Mouse (Mus musculus): ENCODE results near the gene Jsrp1.
"Not testable (repeated sequence)": the region's sequence is repeated elsewhere in the genome, so short reads cannot be mapped to it uniquely, and the experiment has no call there.

Gene Jsrp1

GRCm38 (mm10) chr10:80831136-80831535 lies 17.8 kb upstream of the Jsrp1 start:
- DNase-seq, result no peak

DNA sequence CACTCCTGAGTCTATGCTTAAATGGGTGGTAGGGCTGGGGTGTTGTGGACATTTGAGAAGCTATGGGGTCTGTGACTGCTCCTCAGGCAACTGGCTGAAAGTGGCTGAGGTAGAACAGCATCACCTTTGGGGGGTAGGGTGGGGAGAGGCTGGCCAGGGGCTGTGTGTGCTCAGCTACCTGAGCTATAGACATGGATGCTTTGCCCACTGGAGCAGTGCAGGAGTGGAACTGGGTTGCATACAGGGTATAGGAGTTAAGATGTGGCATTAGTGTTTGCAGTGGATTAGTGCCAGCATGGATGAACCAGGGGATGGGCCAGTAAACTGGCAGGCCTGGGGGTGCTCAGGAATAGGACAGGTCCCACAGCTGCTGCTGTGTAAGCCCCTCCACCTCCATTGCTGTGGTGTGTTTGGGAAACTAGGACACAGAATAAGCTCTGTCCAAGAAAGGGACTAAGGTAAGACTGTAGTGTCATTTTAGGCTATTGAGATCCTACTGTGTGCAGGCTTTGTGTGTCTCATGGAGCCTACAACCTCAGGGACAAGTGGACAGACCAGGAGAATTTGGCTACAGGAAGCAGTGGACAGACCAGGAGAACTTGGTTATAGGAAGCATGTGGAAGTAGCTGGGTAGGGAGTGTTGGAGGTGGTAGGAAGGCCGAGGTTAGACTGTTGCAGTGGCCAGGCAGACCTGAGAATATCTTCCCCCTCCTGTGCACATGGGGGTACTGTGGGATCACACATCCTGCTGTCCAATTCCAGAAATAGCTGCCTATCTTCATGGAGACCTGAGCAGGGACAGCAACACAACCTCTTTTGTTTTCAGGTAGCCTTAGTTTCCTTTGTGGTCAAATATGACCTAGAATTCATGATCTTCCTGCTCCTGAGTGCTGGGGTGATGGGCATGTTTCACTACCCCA lies 16.3 kb upstream of the Jsrp1 start:
- no peak for DNase-seq

DNA sequence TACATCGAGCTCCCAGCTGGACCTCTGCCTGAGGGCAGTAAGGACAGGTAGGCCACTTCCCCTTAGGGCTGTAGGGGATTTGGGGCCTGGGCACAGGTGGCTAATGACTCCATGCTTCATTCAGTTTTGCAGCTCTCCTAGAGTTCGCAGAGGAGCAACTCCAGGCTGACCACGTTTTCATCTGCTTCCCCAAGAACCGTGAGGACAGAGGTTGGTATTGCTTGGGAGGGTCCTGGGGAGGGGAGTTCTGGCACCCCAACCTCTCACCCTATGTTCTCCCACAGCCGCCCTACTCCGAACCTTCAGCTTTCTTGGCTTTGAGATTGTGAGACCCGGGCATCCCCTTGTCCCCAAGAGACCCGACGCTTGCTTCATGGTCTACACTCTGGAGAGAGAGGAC lies 15.3 kb upstream of the Jsrp1 start:
- not testable (repeated sequence) for DNase-seq

DNA sequence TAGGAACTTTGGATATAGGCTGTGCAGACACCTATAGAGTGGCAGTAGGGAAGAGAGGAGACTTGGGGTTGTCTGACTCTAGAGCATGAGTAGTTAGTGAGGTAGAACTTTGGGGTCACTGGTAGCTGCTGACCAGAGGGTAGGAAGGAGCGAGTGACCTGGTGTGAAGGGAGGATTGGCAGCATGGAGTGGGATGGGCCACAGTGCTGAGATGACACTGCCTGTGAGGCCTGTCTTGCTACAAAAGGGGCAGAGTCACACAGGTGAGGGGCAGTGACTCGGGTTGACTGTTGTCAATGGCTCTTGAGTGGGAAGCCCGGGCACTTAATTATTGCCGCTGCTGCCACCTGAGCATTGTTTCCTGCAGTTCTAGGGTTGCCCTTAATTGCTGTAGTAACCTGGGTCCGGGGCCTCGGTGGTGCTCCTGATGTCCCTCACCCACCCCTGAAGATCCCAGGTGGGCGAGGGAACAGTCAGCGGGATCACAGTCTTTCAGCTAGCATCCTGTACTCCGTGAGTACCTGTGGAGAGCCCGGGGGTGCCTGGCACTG lies 14.6 kb upstream of the Jsrp1 start:
- no peak for DNase-seq

- DNase-seq, result no peak
These were observed 14.0 kb upstream of the Jsrp1 start for GRCm38 (mm10) chr10:80827063-80827869.

DNA sequence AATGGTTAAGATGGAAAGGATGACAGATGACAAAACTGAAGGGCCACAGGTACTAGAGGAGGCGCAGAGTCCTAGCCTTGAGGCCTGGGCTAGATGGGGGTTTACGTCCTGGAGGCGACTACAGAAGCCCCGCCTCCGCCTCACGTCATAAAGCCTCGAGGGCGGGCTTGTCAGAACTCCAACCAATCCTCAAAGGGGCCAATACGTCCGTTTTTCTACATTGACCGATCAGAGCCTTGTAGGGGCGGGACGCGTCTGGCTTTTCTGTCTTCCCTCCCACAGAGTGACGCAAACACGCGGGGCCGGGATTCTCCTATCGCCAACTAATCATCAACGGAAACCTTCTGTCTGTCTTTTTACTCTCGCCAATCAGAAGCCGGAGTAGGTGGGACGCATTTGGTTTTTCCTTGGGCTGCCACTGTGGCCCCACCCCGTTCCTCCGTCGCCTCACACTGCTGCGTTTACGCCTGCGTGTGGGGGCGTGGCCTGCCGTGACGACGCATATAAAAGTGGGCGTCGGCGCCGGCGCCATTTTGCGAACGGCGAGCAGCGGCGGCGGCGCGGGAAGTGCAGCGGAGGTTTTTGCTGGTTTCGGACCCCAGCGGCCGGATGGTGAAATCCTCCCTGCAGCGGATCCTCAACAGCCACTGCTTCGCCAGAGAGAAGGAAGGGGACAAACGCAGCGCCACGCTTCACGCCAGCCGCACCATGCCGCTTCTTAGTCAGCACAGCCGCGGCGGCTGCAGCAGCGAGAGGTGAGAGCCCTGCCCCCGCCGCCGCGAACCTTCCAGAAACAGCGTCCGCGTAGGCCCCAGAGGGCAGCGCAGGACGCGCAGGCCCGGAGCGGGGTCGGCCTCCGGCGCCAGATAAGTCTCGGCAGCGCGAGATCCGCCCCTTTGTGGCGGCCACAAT lies 13.1 kb upstream of the Jsrp1 start, which contains the start of gene Oaz1:
TSS of gene Oaz1 (plus strand) at position 506 of the 912 bp plus-strand sequence.
- DNase-seq, result peak; percentile 100

DNA sequence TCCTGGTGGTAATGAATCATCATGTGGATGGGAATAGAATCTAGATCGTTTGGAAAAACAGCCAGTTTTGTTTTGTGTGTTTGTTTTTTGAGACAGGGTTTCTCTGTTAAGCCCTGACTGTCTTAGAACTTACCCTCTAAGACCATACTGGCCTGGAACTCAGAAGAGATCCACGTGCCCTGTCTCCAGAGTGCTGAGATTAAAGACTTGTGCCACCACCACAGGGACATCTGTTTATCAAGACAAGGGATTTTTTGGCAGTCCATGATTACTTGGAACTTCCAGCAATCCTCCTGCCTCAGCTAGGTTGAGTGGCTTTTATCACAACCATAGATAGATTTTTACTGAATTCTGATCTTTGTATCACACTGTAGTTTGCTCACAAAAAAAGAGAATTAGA lies 11.5 kb upstream of the Jsrp1 start:
- no peak for DNase-seq

- no peak for DNase-seq
These were observed 10.7 kb upstream of the Jsrp1 start for GRCm38 (mm10) chr10:80823847-80824643.

DNA sequence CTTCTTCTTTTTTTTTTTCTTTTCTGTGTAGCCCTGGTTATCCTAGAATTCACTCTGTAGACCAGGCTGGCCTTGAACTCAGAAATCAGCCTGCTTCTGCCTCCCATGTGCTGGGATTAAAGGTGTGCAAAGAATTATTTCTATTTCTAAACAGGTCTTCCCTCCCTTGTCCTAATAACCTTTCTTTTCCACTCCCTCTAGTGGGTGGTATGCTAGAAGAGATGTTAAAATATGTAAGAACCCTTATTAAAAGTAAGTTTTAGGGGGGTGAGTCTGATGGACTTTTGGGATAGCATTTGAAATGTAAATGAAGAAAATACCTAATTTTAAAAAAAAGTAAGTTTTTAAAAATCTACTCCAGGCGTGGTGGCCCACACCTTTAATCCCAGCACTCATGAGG lies 10.0 kb upstream of the Jsrp1 start:
- DNase-seq, result no peak

- DNase-seq, result no peak
These were observed 9.2 kb upstream of the Jsrp1 start for GRCm38 (mm10) chr10:80822528-80822927.

DNA sequence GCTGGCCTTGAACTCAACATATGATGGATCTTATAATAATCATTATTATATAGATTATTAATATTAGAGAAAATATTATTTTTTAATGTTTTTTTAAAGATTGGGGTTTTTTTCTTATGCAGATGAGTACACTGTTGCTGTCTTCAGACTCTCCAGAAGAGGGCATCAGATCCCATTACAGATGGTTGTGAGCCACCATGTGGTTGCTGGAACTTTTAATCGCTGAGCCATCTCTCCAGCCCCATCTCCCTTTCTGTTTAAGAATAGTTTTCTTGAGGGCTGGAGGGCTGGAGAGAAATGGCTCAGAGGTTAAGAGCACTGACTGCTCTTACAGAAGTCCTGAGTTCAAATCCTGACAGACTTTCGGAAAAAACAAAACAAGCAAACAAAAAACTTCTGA lies 8.7 kb upstream of the Jsrp1 start:
- no peak for DNase-seq

DNA sequence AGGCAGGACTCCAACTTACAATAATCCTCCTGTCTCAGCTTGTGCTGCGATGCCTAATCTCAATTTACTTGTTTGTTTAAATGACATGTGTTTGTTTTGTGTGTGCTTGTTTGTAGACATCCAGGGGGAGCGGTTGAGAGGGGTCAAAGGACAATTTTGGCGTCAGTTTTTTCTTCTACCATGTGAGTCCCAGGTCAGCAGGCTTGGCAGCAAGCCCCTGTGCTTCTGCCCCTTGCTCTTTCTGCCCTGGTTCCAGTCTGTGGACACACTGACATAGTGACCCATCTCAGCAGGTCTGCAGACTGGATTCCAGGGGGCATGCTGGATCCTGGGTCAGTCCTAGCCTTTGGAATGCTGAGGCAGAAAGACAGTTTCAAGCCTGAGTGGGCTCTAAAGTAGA lies 6.1 kb upstream of the Jsrp1 start:
- no peak for DNase-seq

DNA sequence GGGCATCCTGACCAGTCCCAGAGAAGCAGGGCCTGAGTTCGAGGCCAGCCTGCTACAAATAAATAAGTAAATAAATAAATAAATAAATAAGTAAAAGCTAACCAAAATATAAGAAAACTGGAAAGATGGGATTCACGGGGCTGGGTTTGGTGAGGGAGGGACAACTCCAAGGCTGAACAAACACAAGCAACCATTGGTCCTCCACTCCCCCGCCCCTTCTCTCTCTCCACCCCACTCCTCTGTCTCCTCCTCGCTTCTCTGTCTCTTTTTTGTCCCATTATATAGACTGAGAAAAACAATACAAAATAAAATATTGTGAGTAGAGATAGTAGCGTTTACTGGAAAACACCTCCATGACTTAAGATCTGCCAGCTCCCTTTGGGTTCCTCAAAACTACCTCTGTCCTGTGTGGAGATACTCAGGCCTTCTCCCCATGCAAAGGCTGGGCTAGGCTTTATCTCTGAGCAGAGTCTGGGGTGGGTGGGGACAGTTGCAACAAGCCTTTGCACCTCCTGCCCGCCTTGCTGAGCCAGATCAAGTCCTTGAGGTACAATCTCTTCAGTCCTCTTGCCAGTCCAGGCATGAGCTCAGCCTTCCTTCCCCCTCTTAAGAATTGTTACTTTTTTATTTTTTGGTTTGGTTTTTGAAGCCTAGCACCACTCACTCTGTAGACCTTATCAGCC lies 5.4 kb upstream of the Jsrp1 start:
- DNase-seq, result no peak

DNA sequence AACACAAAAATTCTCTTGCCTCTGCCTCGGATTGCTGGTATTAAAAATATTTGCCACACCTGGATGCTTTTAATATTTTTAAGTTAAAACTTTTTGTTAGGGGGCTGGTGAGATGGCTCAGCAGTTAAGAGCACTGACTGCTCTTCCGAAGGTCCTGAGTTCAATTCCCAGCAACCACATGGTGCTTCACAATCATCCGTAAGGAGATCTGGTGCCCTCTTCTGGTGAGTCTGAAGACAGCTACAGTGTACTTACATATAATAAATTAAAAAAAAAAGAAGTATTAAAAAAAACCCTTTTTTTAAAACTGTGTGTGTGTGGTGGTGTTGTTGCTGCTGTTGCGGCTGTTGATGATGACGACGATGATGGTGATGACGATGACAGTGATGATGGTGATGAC lies 4.7 kb upstream of the Jsrp1 start:
- DNase-seq, result not testable (repeated sequence)

DNA sequence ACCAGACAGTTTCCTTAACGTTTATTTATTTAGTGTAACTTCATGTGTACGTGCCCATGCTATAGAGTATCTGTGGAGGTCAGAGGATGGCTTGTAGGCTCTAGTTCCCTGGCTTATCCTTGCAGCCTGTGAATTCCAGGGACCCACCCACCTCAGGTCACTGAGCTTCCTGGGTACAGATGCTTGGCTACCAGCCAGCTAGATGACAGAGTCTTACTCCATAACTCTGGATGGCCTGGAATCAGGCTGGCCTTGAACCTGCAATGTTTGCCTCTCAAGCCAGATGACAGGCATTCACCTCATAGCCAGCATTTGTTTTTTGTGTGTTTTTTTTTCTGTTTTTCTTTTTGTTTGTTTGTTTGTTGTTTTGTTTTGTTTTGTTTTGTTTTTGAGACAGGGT lies 3.9 kb upstream of the Jsrp1 start:
- DNase-seq, result no peak

DNA sequence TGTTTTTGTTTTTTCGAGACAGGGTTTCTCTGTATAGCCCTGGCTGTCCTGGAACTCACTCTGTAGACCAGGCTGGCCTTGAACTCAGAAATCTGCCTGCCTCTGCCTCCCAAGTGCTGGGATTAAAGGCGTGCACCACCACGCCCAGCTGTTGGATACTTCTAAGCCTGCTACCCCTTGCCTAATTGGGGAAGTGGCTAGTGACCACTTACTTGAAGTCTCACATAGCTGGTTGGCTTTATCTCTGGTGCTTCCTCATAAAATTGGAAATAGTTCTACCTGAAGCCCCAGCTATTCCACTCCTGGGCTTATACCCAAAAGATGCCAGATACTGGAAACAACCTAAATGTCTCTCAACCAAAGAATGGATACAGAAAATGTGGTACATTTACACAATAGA lies 3.0 kb upstream of the Jsrp1 start:
- not testable (repeated sequence) for DNase-seq

DNA sequence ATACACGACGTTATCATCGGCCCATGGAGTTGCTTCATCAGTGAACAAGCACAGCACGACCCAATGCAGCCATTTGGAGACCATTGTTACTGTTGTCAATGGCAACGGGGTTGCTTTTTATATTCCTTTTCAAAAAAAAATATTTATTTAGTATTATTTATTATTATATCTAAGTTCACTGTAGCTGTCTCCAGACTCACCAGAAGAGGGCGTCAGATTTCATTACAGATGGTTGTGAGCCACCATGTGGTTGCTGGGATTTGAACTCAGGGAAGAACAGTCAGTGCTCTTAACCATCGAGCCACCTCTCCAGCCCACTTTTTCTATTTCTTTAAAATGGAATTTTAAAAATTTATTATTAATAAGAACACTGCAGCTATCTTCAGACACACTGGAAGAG lies 1.5 kb upstream of the Jsrp1 start:
- no peak for DNase-seq

- DNase-seq, result no peak
These were observed 782 bp downstream of the Jsrp1 start for GRCm38 (mm10) chr10:80812391-80813041.

DNA sequence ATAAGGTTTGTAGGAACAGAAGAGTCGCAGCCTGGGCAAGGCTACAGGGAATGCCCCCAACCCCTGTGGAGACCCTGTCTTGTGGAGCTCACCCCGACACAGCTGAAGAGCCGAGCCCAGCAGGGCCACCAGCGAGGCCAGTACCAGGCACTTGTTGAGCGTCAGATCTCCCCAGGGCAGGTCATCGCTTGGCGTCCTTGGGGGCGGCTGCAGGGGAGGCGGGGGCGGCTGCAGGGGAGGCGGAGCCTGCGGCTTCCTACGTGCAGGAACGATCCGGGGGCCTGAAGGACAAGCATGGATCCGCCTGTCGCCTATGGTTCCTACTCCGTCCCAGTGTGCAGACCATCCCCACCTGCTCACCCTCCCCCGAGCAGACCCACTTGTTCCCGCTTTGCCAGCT lies 3.2 kb downstream of the Jsrp1 start:
- no peak for DNase-seq

DNA sequence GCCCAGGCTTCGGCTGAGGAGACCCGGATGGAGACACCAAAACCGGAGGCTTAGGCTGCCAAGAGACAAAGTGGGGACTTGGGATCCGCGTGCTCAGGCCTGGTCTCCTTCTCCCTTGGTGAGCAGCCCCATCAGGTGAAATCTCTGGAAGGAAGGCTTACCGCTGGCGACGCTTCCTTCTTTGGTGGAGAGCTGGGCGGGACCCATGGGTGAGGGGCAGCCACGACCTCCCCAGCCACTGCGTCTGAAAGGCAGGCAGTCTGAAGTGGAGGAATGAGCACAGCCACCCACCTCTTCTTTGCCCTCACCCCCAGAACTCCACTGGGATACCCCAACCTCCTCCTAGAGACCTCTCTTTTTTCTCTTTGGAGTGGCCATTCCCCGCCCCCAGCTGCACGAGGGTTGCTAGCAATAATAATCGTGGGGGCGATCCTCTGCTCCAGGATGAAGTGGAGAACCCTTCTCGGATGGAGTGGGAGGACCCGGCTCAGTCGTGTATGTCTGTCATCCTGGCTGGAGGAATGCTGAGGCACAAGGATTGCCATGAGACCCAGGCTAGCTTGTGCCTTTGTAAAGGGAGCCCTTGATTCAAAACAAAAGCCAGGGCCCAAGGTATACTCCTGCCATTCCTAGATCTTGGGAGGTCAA lies 4.2 kb downstream of the Jsrp1 start:
- peak; percentile 66 for DNase-seq
